Mouse (Mus musculus) layer of hippocampus, adult 18-20 months (tissue): ENCODE measurements at regions not wholly inside any gene's neighbourhood (a gene's known extent, or its start where the extent isn't known, plus 50 kb on each side); places are given as distances from the start of the nearest gene placed in this dataset.
"Not testable (repeated sequence)": the region's sequence is repeated elsewhere in the genome, so short reads cannot be mapped to it uniquely, and the experiment has no call there.

Experiments used
- DNase-seq, 2 experiments: peaks; one replicate each; pipeline ENCODE4 v3.0.0; 2022; ENCODE audit warnings: low spot score in 2 of 2

GRCm38 (mm10) chr6:13763636-13764035 lies 76.1 kb downstream of the Gpr85 start:
- DNase-seq = not testable (repeated sequence)

GRCm38 (mm10) chr6:13759431-13759830 lies 80.3 kb downstream of the Gpr85 start:
- DNase-seq = no peak

GRCm38 (mm10) chr6:13758946-13759345 lies 80.8 kb downstream of the Gpr85 start:
- DNase-seq = peak in 1 of 2 experiments; percentile 11

- DNase-seq = no peak
Observed at GRCm38 (mm10) chr6:13748931-13749638, 71.3 kb upstream of the Bmt2 start.

- no peak for DNase-seq
Observed at GRCm38 (mm10) chr6:13747969-13748368, 70.2 kb upstream of the Bmt2 start.

GRCm38 (mm10) chr6:13746577-13747482 lies 69.1 kb upstream of the Bmt2 start:
- peak in 1 of 2 experiments; percentile 44 for DNase-seq
